Mouse (Mus musculus): ENCODE results near the gene Amer2. TPM values are rescaled to one million over a fixed set of nuclear protein-coding genes. Genes with fewer than 3 reads are reported as not detected.

Amer2 gene
- polyA plus RNA-seq, 1 experiment = 0.08 TPM

DNA sequence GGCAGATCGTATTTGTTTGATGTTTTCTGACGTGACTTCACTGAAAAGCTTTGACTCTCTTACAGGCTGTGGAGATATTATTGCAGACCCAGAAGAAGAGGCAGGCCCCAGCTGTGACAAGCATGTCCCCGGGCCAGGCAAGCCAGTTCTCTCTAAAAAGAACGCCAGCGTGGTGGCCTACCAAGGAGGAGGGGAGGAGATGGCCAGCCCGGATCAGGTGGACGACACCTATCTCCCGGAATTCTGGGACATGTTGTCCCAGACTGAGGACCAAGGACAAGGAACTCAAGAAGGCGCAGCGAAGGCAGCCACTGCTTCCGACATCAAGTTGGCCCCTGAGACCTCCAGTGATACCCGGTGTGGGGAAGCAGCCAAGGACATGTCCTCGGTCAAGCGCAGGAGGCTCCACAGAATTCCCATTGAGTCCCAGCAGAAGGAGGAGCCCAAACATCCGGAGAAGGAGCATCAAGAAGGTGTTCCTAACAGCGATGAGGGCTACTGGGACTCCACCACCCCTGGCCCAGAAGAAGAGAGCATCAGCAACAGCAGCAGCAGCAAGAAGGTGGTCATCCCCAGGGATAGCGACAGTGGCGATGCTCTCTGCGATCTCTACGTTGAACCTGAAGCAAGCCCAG lies 6.4 kb downstream of the Amer2 start:
- no peak overlapping the region for H3K4me3 ChIP-seq (ENCODE audit: extremely low read depth, insufficient read depth, insufficient read length)
- WGBS = 59% methylated on average over 20 of the region's 20 CpGs
- H3K36me3 ChIP-seq (ENCODE audit: control insufficient read depth, insufficient read depth, low read length) = no peaks in the 10 kb centered on the region
- H3K27me3 ChIP-seq (ENCODE audit: control insufficient read depth, insufficient read depth, low read length) = peaks cover 16% of the 10 kb centered on the region
- DNase-seq (ENCODE audit: low read depth in 1 of 2, low spot score in 2 of 2) = no peak
- no peak for TF ChIP-seq POLR2A (IDR thresholded peaks at IDR 0.05; ENCODE audit: low read depth, low read length)
- TF ChIP-seq CTCF (IDR thresholded peaks at IDR 0.05; ENCODE audit: extremely low read depth, insufficient read depth, insufficient read length, insufficient replicate concordance) = no peak
- no peak overlapping the region for H3K27ac ChIP-seq (ENCODE audit: insufficient read depth, low read length)
- peaks cover 4% of the 10 kb centered on the region; the same call in 1 of the 2 replicates for H3K4me1 ChIP-seq (ENCODE audit: control insufficient read depth, insufficient read depth, insufficient read length)

DNA sequence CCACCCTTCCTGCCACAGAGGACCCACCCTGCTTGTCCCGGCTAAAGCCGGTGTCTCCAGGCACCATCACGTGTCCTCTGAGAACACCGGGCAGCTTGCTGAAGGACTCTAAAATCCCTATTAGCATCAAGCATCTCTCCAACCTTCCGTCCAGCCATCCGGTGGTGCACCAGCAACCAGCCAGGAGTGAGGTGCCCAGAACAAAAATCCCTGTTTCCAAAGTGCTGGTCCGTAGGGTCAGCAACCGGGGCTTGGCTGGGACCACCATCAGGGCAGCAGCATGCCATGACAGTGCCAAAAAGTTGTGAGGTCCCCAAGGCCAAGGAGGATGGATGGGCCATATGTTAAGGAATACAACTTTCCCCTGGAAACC lies 6.9 kb downstream of the Amer2 start:
- Histone ChIP-seq H3K4me3 (ENCODE audit: extremely low read depth, insufficient read depth, insufficient read length) (no peak overlapping the region), H3K27ac (ENCODE audit: insufficient read depth, low read length) (no peak overlapping the region), H3K36me3 (ENCODE audit: control insufficient read depth, insufficient read depth, low read length) (no peaks in the 10 kb centered on the region), H3K4me1 (ENCODE audit: control insufficient read depth, insufficient read depth, insufficient read length) (peaks cover 4% of the 10 kb centered on the region; the same call in 1 of the 2 replicates), H3K27me3 (ENCODE audit: control insufficient read depth, insufficient read depth, low read length) (peaks cover 16% of the 10 kb centered on the region)
- 91% methylated on average over 8 of the region's 8 CpGs for WGBS
- TF ChIP-seq POLR2A (IDR thresholded peaks at IDR 0.05; ENCODE audit: low read depth, low read length) (no peak), CTCF (IDR thresholded peaks at IDR 0.05; ENCODE audit: extremely low read depth, insufficient read depth, insufficient read length, insufficient replicate concordance) (no peak)
- no peak for DNase-seq (ENCODE audit: low read depth in 1 of 2, low spot score in 2 of 2)

- WGBS = 86% methylated on average over 4 of the region's 4 CpGs
- H3K27me3 ChIP-seq (ENCODE audit: control insufficient read depth, insufficient read depth, low read length) = peaks cover 16% of the 10 kb centered on the region
- no peak overlapping the region for H3K27ac ChIP-seq (ENCODE audit: insufficient read depth, low read length)
- TF ChIP-seq CTCF (IDR thresholded peaks at IDR 0.05; ENCODE audit: extremely low read depth, insufficient read depth, insufficient read length, insufficient replicate concordance) (no peak), POLR2A (IDR thresholded peaks at IDR 0.05; ENCODE audit: low read depth, low read length) (no peak)
- H3K36me3 ChIP-seq (ENCODE audit: control insufficient read depth, insufficient read depth, low read length) = no peaks in the 10 kb centered on the region
- DNase-seq (ENCODE audit: low read depth in 1 of 2, low spot score in 2 of 2) = no peak
- H3K4me3 ChIP-seq (ENCODE audit: extremely low read depth, insufficient read depth, insufficient read length) = no peak overlapping the region
- H3K4me1 ChIP-seq (ENCODE audit: control insufficient read depth, insufficient read depth, insufficient read length) = peaks cover 4% of the 10 kb centered on the region; the same call in 1 of the 2 replicates
Observed at GRCm38 (mm10) chr14:60381671-60382070, 8.6 kb downstream of the Amer2 start.

GRCm38 (mm10) chr14:60383816-60384215 lies 10.8 kb downstream of the Amer2 start:
- Histone ChIP-seq H3K27me3 (ENCODE audit: control insufficient read depth, insufficient read depth, low read length) (peaks cover 6% of the 10 kb centered on the region; the same call in 1 of the 2 replicates), H3K36me3 (ENCODE audit: control insufficient read depth, insufficient read depth, low read length) (no peaks in the 10 kb centered on the region), H3K4me3 (ENCODE audit: extremely low read depth, insufficient read depth, insufficient read length) (no peak overlapping the region), H3K27ac (ENCODE audit: insufficient read depth, low read length) (no peak overlapping the region), H3K4me1 (ENCODE audit: control insufficient read depth, insufficient read depth, insufficient read length) (no peaks in the 10 kb centered on the region; the same call in 1 of the 2 replicates)
- WGBS = 82% methylated on average over 7 of the region's 7 CpGs
- TF ChIP-seq POLR2A (IDR thresholded peaks at IDR 0.05; ENCODE audit: low read depth, low read length) = no peak
- TF ChIP-seq CTCF (IDR thresholded peaks at IDR 0.05; ENCODE audit: extremely low read depth, insufficient read depth, insufficient read length, insufficient replicate concordance) = no peak
- DNase-seq (ENCODE audit: low read depth in 1 of 2, low spot score in 2 of 2) = no peak

- Histone ChIP-seq H3K27ac (ENCODE audit: insufficient read depth, low read length) (no peak overlapping the region), H3K4me1 (ENCODE audit: control insufficient read depth, insufficient read depth, insufficient read length) (no peaks in the 10 kb centered on the region), H3K36me3 (ENCODE audit: control insufficient read depth, insufficient read depth, low read length) (no peaks in the 10 kb centered on the region), H3K4me3 (ENCODE audit: extremely low read depth, insufficient read depth, insufficient read length) (no peak overlapping the region), H3K27me3 (ENCODE audit: control insufficient read depth, insufficient read depth, low read length) (0 out of 2 replicates have a peak, but pooled peaks cover under 1% of the 10 kb centered on the region)
- DNase-seq (ENCODE audit: low read depth in 1 of 2, low spot score in 2 of 2) = no peak
- TF ChIP-seq POLR2A (IDR thresholded peaks at IDR 0.05; ENCODE audit: low read depth, low read length) = no peak
- TF ChIP-seq CTCF (IDR thresholded peaks at IDR 0.05; ENCODE audit: extremely low read depth, insufficient read depth, insufficient read length, insufficient replicate concordance) = no peak
- WGBS = 83% methylated on average over 7 of the region's 7 CpGs
Observed at GRCm38 (mm10) chr14:60384269-60384668, 11.2 kb downstream of the Amer2 start.

GRCm38 (mm10) chr14:60385079-60385643 lies 12.1 kb downstream of the Amer2 start:
- no peaks in the 10 kb centered on the region for H3K36me3 ChIP-seq (ENCODE audit: control insufficient read depth, insufficient read depth, low read length)
- H3K27me3 ChIP-seq (ENCODE audit: control insufficient read depth, insufficient read depth, low read length) = no peaks in the 10 kb centered on the region
- no peak for TF ChIP-seq CTCF (IDR thresholded peaks at IDR 0.05; ENCODE audit: extremely low read depth, insufficient read depth, insufficient read length, insufficient replicate concordance)
- no peak for TF ChIP-seq POLR2A (IDR thresholded peaks at IDR 0.05; ENCODE audit: low read depth, low read length)
- H3K4me3 ChIP-seq (ENCODE audit: extremely low read depth, insufficient read depth, insufficient read length) = no peak overlapping the region
- no peaks in the 10 kb centered on the region for H3K4me1 ChIP-seq (ENCODE audit: control insufficient read depth, insufficient read depth, insufficient read length)
- no peak for DNase-seq (ENCODE audit: low read depth in 1 of 2, low spot score in 2 of 2)
- WGBS = 74% methylated on average over 6 of the region's 6 CpGs
- no peak overlapping the region for H3K27ac ChIP-seq (ENCODE audit: insufficient read depth, low read length)
